Mouse (Mus musculus) embryonic facial prominence, embryonic 14.5 days (tissue): ENCODE results near the gene Ppox. TPM values are rescaled to one million over a fixed set of nuclear protein-coding genes. Genes with fewer than 3 reads are reported as not detected.

ENCODE experiments used
- ATAC-seq: fragments of 200-750 bp; cut with Nextera tagmentation; 2 replicates; pipeline ENCODE4 v1.8.0; 2017; ENCODE audit warnings: low read depth, moderate number of reproducible peaks, moderate TSS enrichment
- DNase-seq: peaks from one replicate; pipeline ENCODE4 v3.0.0-alpha.2; 2015; ENCODE audit warnings: low spot score
- H3K27ac ChIP-seq: fragments of 300-500 bp; sonication (generic); replicated peaks from 2 replicates; pipeline ENCODE4 v1.5.1; 2014; ENCODE audit warnings: low read depth, mild to moderate bottlenecking, low read length, moderate library complexity
- H3K27me3 ChIP-seq: fragments of 300-500 bp; sonication (generic); replicated peaks from 2 replicates; pipeline ENCODE4 v1.6.1; 2014; ENCODE audit warnings: low read length; ENCODE audit not compliant: control insufficient read depth, insufficient read depth
- H3K36me3 ChIP-seq: fragments of 300-500 bp; sonication (generic); 2 replicates; pipeline ENCODE4 v1.6.1; 2014; ENCODE audit warnings: low read length, mixed read lengths; ENCODE audit not compliant: control insufficient read depth, insufficient read depth
- H3K4me1 ChIP-seq: fragments of 300-500 bp; sonication (generic); 2 replicates; pipeline ENCODE4 v1.6.1; 2014; ENCODE audit warnings: antibody characterized with exemption, low read length; ENCODE audit not compliant: control insufficient read depth, insufficient read depth
- H3K4me2 ChIP-seq: fragments of 300-500 bp; sonication (generic); 2 replicates; pipeline ENCODE4 v1.6.1; 2014; ENCODE audit warnings: low read depth, mild to moderate bottlenecking, low read length, moderate library complexity, mixed read lengths
- H3K4me3 ChIP-seq: fragments of 300-500 bp; sonication (generic); 2 replicates; pipeline ENCODE4 v1.5.1; 2014; ENCODE audit warnings: low read depth, mild to moderate bottlenecking, low read length
- H3K9ac ChIP-seq: fragments of 300-500 bp; sonication (generic); 2 replicates; pipeline ENCODE4 v1.6.1; 2014; ENCODE audit warnings: low read depth, mild to moderate bottlenecking, low read length, moderate library complexity, mixed read lengths
- H3K9me3 ChIP-seq: fragments of 300-500 bp; sonication (generic); 2 replicates; pipeline ENCODE4 v1.6.1; 2016; ENCODE audit warnings: low read length; ENCODE audit not compliant: control insufficient read depth
- WGBS: fragments of 180-500 bp; shearing (Covaris S2); extraction: QIAGEN DNeasy Blood & Tissue Kit; methylation state at CpG from one replicate; pipeline ENCODE4 v1.1.7; 2014; 5-methylcytosine and 5-hydroxymethylcytosine counted together
- polyA plus RNA-seq: library from polyadenylated mRNA; unstranded; fragments of >200 nt; fragmentation: Nextera tagmentation; extraction: Ambion mirVana; gene quantifications from 2 replicates; pipeline ENCODE4 v1.2.1, GENCODE M21; 2014

The Ppox gene
- polyA plus RNA-seq, 1 experiment from 2014 or later: 44.3 TPM

DNA sequence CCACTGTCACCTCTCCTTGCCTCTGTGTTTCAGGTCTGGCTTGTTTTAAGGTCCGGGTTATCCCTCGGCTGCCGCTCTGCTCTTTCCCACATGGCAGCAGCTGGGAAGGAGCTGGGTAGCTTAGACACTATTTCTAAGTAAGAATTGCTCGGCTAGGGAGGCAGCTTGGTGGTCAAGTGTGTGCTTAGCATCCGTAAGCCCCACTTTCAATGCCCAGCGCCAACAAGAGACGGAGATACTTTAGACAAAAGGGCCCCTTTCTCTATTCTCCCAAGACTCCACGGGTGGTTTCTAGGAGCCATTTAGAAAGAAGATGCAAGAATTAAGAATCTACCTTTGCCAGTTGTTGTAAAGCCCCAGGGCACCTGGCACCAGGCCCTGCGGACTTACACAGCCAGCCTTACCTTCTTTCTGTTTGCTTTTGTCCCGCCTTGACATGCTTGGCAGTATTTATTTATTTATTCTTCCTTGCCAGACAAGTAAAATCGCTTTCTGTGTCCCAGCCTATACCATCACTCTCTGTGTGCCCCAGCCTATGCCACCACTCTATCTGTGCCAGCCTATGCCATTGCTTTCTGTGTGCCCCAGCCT lies 5.7 kb downstream of the Ppox start:
- Histone ChIP-seq H3K27me3 (no peaks in the 10 kb centered on the region), H3K9me3 (no peaks in the 10 kb centered on the region), H3K4me2 (no peak overlapping the region), H3K9ac (0 out of 2 replicates have a peak overlapping the region, but pooled peaks have one; percentile 3), H3K4me1 (peaks cover 13% of the 10 kb centered on the region), H3K36me3 (peaks cover 70% of the 10 kb centered on the region), H3K27ac (no peak overlapping the region), H3K4me3 (no peak overlapping the region)
- WGBS: 86% methylated on average over 11 of the region's 11 CpGs
- no peak for ATAC-seq
- no peak for DNase-seq

GRCm38 (mm10) chr1:171274171-171274570 lies 6.8 kb downstream of the Ppox start:
- peaks cover 70% of the 10 kb centered on the region for H3K36me3 ChIP-seq
- no peaks in the 10 kb centered on the region for H3K9me3 ChIP-seq

DNA sequence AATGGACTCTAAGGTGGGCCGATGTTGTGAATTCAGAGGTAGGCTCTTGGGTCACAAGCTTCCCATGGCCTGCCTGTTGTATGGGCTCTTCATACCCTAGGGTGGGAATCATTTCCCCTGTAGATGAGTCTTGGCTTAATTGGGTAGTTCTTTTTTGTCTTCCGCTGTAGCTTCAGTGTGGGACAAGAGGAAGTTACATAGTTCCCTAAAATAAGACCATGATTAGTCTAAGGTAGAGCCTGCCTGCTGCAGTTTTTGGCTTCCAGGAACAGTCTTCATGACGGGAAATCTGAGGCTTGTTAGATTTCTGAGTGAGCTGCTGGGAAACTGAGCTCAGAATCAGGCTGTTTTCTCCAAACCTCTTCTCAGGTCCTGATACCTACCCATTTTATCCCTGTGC lies 8.9 kb downstream of the Ppox start:
- H3K4me1 ChIP-seq: peaks cover 12% of the 10 kb centered on the region; the same call in 1 of the 2 replicates
- ATAC-seq (no peak), DNase-seq (no peak)
- H3K27ac ChIP-seq: no peak overlapping the region
- no peak overlapping the region for H3K4me3 ChIP-seq
- H3K27me3 ChIP-seq: no peaks in the 10 kb centered on the region
- 93% methylated on average over 3 of the region's 3 CpGs for WGBS
- H3K36me3 ChIP-seq: peaks cover 49% of the 10 kb centered on the region
- no peaks in the 10 kb centered on the region for H3K9me3 ChIP-seq
- H3K9ac ChIP-seq: no peak overlapping the region
- peak overlapping the region; percentile 81; the same call in 1 of the 2 replicates for H3K4me2 ChIP-seq

More at GRCm38 (mm10) chr1:171274171-171274570, 6.8 kb downstream of the Ppox start:
- Histone ChIP-seq H3K9ac (no peak overlapping the region), H3K4me2 (no peak overlapping the region), H3K27ac (no peak overlapping the region), H3K4me3 (no peak overlapping the region), H3K27me3 (no peaks in the 10 kb centered on the region), H3K4me1 (peaks cover 12% of the 10 kb centered on the region; the same call in 1 of the 2 replicates)
- DNase-seq: no peak
- no peak for ATAC-seq
- WGBS: 89% methylated on average over 12 of the region's 12 CpGs

DNA sequence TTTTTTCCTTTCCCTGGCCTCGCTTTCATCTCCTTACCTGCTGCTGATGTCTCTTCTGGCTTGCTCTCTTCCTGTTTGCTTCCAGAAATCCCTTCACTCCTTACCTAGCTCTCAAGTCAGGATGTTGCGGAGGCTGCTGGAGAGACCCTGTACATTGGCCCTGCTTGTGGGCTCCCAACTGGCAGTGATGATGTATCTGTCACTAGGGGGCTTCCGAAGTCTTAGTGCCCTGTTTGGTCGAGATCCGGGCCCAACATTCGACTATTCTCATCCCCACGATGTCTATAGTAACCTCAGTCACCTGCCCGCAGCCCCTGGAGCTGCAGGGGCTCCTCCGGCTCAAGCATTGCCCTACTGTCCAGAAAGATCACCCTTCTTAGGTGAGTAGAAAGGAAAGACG lies 9.4 kb downstream of the Ppox start:
- no peak for DNase-seq
- peaks cover 45% of the 10 kb centered on the region for H3K36me3 ChIP-seq
- H3K4me1 ChIP-seq: peaks cover 12% of the 10 kb centered on the region; the same call in 1 of the 2 replicates
- no peaks in the 10 kb centered on the region for H3K9me3 ChIP-seq
- H3K9ac ChIP-seq: no peak overlapping the region
- no peaks in the 10 kb centered on the region for H3K27me3 ChIP-seq
- H3K27ac ChIP-seq: no peak overlapping the region
- 72% methylated on average over 10 of the region's 10 CpGs for WGBS
- no peak overlapping the region for H3K4me3 ChIP-seq
- peak overlapping the region; percentile 81 for H3K4me2 ChIP-seq
- no peak for ATAC-seq

DNA sequence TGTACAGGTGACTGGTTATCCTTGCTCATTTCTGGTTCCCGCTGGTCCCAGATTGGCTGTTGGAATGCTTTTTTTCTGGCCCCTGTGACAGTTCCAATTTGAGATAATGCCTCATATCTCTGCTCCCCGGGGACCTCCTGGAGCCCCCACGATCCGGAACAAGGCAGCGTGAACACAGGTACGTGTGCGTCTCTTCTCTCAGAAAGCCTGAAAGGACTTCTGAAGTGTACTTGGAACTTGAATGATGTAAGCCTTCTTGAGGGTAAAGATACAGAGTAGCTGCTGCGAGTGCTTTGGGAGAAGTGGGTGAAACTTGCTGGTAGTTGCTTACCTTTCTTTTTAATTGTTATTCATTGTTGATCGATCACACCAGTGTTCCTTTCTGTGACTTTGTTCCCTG lies 9.8 kb downstream of the Ppox start:
- no peaks in the 10 kb centered on the region for H3K27me3 ChIP-seq
- ATAC-seq: no peak
- peak overlapping the region; percentile 83 for H3K9ac ChIP-seq
- peaks cover 41% of the 10 kb centered on the region for H3K36me3 ChIP-seq
- H3K4me2 ChIP-seq: peak overlapping the region; percentile 81
- 38% methylated on average over 9 of the region's 9 CpGs for WGBS
- DNase-seq: no peak
- peak overlapping the region; percentile 75 for H3K4me3 ChIP-seq
- H3K4me1 ChIP-seq: peaks cover 12% of the 10 kb centered on the region; the same call in 1 of the 2 replicates
- no peaks in the 10 kb centered on the region for H3K9me3 ChIP-seq
- peak overlapping the region; percentile 48; the same call in 1 of the 2 replicates for H3K27ac ChIP-seq

GRCm38 (mm10) chr1:171270573-171270900 lies 10.4 kb downstream of the Ppox start:
- Histone ChIP-seq H3K4me2 (peak overlapping the region; percentile 81), H3K4me3 (peak overlapping the region; percentile 75), H3K27me3 (no peaks in the 10 kb centered on the region), H3K36me3 (peaks cover 34% of the 10 kb centered on the region), H3K27ac (peak overlapping the region; percentile 76; the same call in 1 of the 2 replicates), H3K9me3 (no peaks in the 10 kb centered on the region), H3K9ac (peak overlapping the region; percentile 83), H3K4me1 (peaks cover 12% of the 10 kb centered on the region; the same call in 1 of the 2 replicates)
- DNase-seq (peak; percentile 58), ATAC-seq (peak; percentile 79)
- WGBS: 1% methylated on average over 13 of the region's 19 CpGs

- no peaks in the 10 kb centered on the region for H3K9me3 ChIP-seq
- H3K9ac ChIP-seq: peak within 1 kb of the TSS; percentile 83
- ATAC-seq (peak; percentile 94), DNase-seq (peak; percentile 94)
- no peaks in the 10 kb centered on the region for H3K27me3 ChIP-seq
- 3% methylated on average over 34 of the region's 36 CpGs for WGBS
- H3K4me3 ChIP-seq: peak within 1 kb of the TSS; percentile 75
- peak within 1 kb of the TSS; percentile 81 for H3K4me2 ChIP-seq
- peaks cover 29% of the 10 kb centered on the region for H3K36me3 ChIP-seq
- peak within 1 kb of the TSS; percentile 76 for H3K27ac ChIP-seq
- peaks cover 12% of the 10 kb centered on the region; the same call in 1 of the 2 replicates for H3K4me1 ChIP-seq
Observed at GRCm38 (mm10) chr1:171269848-171270572, 11.0 kb downstream of the Ppox start, which contains the start of gene B4galt3. Gene B4galt3, plus strand, starts transcription at chr1:171270328.

DNA sequence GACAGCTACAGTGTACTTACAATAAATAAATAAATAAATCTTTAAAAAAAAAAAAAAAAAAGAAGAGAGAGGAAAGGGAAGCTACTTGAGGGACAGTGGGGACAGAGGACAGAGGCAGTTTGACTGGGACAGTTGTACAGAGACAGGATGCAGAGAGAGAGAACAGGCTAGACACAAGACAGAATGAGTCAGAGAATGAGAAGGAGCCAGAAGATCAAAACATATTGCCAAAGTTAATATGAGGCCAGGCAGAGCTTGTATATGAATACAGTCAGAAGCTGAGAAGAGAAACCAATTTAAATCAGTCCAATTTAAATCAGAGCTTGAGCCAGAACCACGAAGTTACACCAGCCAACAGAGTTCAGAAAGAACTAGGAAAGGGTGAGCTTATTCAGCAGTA lies 12.6 kb downstream of the Ppox start:
- no peak overlapping the region for H3K27ac ChIP-seq
- no peaks in the 10 kb centered on the region for H3K9me3 ChIP-seq
- H3K4me3 ChIP-seq: no peak overlapping the region
- ATAC-seq (no peak), DNase-seq (no peak)
- peaks cover 12% of the 10 kb centered on the region for H3K36me3 ChIP-seq
- no peak overlapping the region for H3K9ac ChIP-seq
- peaks cover 17% of the 10 kb centered on the region for H3K4me1 ChIP-seq
- 63% methylated on average over 1 of the region's 1 CpGs for whole genome bisulfite sequencing
- H3K4me2 ChIP-seq: no peak overlapping the region
- no peaks in the 10 kb centered on the region for H3K27me3 ChIP-seq
